Mouse (Mus musculus) lung, postnatal 0 days (tissue): Measurements from ENCODE around the gene Rpf1.

ENCODE experiments used
- CTCF ChIP-seq: IDR thresholded peaks from 2 replicates; pipeline ENCODE4 v1.5.1; 2016; ENCODE audit warnings: antibody characterized with exemption, mild to moderate bottlenecking
- EP300 ChIP-seq: IDR thresholded peaks from 2 replicates; pipeline ENCODE4 v1.6.1; 2016; ENCODE audit warnings: antibody characterized with exemption, mild to moderate bottlenecking, control low read depth

- TF ChIP-seq CTCF (no peak), EP300 (no peak)
Measured at GRCm38 (mm10) chr3:146557507-146557906, 36.3 kb upstream of the Rpf1 start.
